Mouse (Mus musculus): Measurements from ENCODE around the gene Tgif2.

GRCm38 (mm10) chr2:156897034-156897433 lies 57.2 kb downstream of the Tgif2 start:
- TF ChIP-seq POLR2A (IDR thresholded peaks at IDR 0.05; ENCODE audit: borderline replicate concordance, control insufficient read depth, low read depth, low read length): no peak
- no peak for TF ChIP-seq CTCF (IDR thresholded peaks at IDR 0.05; ENCODE audit: control insufficient read depth, insufficient read depth, low read length)
